Mouse (Mus musculus) liver, embryonic 16.5 days (tissue): ENCODE measurements at regions not wholly inside any gene's neighbourhood (a gene's known extent, or its start where the extent isn't known, plus 50 kb on each side); places are given as distances from the start of the nearest gene placed in this dataset.

Experiments
- ATAC-seq: fragments of 200-750 bp; cut with Nextera tagmentation; 2 replicates; pipeline ENCODE4 v1.8.0; 2017; ENCODE audit warnings: low read depth, mild to moderate bottlenecking, moderate number of reproducible peaks, moderate library complexity
- H3K27ac ChIP-seq: fragments of 300-500 bp; sonication (generic); 2 replicates; pipeline ENCODE4 v1.5.1; 2014; ENCODE audit warnings: mild to moderate bottlenecking, low read length
- H3K27me3 ChIP-seq: fragments of 300-500 bp; sonication (generic); 2 replicates; pipeline ENCODE4 v1.6.1; 2014; ENCODE audit warnings: low read depth, low read length, mixed read lengths; ENCODE audit not compliant: control insufficient read depth, insufficient read depth
- H3K36me3 ChIP-seq: fragments of 300-500 bp; sonication (generic); 2 replicates; pipeline ENCODE4 v1.6.1; 2014; ENCODE audit warnings: mild to moderate bottlenecking; ENCODE audit not compliant: control insufficient read depth, insufficient read depth
- H3K4me1 ChIP-seq: fragments of 300-500 bp; sonication (generic); 2 replicates; pipeline ENCODE4 v1.6.1; 2014; ENCODE audit warnings: low read depth, low read length, mixed read lengths; ENCODE audit not compliant: control insufficient read depth
- H3K4me2 ChIP-seq: fragments of 300-500 bp; sonication (generic); 2 replicates; pipeline ENCODE4 v1.6.1; 2014; ENCODE audit warnings: low read depth, low read length, mixed read lengths
- H3K4me3 ChIP-seq: fragments of 300-500 bp; sonication (generic); 2 replicates; pipeline ENCODE4 v1.5.1; 2014; ENCODE audit warnings: low read depth, mild to moderate bottlenecking, low read length
- H3K9ac ChIP-seq: fragments of 300-500 bp; sonication (generic); 2 replicates; pipeline ENCODE4 v1.6.1; 2014; ENCODE audit warnings: low read depth, low read length
- H3K9me3 ChIP-seq: fragments of 300-500 bp; sonication (generic); replicated peaks from 2 replicates; pipeline ENCODE4 v1.6.1; 2016; ENCODE audit warnings: low read length; ENCODE audit not compliant: control insufficient read depth
- WGBS: fragments of 180-500 bp; shearing (Covaris S2); extraction: QIAGEN DNeasy Blood & Tissue Kit; methylation state at CpG from one replicate; pipeline ENCODE4 v1.1.7; 2014; ENCODE audit not compliant: insufficient replicate concordance; 5-methylcytosine and 5-hydroxymethylcytosine counted together

DNA sequence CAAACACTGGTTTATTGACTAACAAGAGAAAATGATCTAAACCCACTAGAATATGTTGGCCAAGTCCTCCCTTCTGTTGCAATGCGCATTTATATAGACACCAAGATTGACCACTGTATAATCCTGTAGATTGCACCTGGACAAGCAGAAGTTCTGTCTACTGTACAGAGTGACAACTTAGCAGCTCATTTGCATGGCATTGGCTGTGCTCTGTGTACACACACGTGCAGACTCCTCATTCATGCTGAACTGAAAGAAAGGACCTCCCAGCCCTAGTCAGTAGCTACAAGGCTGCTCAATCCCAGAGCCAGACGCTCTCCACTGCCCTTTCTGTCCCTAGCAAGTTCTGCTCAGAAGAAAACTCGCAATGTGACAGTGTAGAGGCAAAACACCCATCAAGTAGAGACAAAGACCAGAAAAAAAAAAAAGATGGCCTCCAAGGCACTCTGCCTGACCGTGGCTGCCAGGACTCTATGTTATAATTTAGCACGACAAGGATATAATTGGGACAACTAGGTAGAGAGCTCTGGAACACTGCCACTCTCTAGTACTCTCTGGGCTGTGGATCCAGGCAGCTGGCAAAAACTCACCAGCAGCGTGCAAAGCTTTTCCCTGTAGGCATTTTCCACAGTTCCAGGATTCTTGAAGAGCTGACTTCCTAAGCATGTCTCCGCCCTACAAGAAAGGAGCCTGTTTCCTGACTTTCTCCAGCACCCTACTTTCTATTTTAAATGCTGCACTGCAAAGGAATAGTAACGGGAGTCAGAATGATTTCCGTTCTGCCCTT, 108.2 kb downstream of the Akap11 start:
- no peak for ATAC-seq
- Histone ChIP-seq H3K4me3 (no peak overlapping the region), H3K36me3 (no peaks in the 10 kb centered on the region), H3K9ac (no peak overlapping the region), H3K27me3 (no peaks in the 10 kb centered on the region), H3K27ac (no peak overlapping the region), H3K9me3 (no peaks in the 10 kb centered on the region), H3K4me2 (no peak overlapping the region), H3K4me1 (no peaks in the 10 kb centered on the region)
- WGBS, result 64% methylated on average over 10 of the region's 10 CpGs

DNA sequence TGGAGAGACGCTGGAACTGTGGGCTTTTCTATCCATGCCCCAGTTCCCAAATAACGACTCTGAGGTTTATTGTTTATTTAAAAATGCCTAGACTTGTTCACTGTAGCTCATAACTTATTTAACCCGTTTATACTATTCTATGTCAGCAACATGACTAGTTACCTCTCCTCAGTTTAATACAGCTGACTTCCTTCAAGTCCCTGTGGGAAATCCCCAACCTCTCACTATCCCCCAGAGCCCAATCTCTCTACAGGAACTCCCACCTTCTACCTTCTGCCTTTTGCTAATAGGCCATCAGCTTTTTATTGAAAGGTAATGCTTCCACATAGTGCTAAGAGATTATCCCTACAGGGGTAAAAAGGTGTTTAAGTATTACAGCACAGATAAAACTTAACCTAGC, 109.5 kb downstream of the Akap11 start:
- Histone ChIP-seq H3K4me1 (no peaks in the 10 kb centered on the region), H3K9ac (no peak overlapping the region), H3K4me2 (no peak overlapping the region), H3K9me3 (no peaks in the 10 kb centered on the region), H3K4me3 (no peak overlapping the region), H3K36me3 (no peaks in the 10 kb centered on the region), H3K27ac (no peak overlapping the region), H3K27me3 (no peaks in the 10 kb centered on the region)
- no peak for ATAC-seq
- 63% methylated on average over 3 of the region's 3 CpGs for WGBS

DNA sequence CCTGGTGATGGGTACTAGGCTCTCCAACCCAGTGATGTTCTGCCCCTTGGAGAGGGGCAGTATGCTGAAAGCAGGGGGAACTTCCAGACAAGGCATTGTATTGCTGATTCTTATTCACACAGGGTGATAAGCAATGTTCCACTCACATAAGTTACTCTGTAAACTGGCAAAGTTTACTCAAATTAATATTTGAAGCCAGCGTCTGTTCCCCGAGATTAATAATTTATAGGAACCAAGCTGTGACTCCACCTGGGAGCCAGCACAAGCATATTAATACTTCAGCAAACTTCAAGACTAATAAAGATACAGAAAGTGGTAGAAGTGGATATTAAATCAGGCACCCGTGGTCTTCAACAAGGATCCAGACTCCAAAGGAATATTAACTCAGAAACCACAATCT, 114.0 kb downstream of the Akap11 start:
- H3K4me3 ChIP-seq, result no peak overlapping the region

GRCm38 (mm10) chr14:78420966-78421365, 113.1 kb upstream of the Tnfsf11 start:
- Histone ChIP-seq H3K27me3 (no peaks in the 10 kb centered on the region), H3K27ac (no peak overlapping the region), H3K36me3 (no peaks in the 10 kb centered on the region), H3K9me3 (no peaks in the 10 kb centered on the region), H3K9ac (no peak overlapping the region), H3K4me3 (no peak overlapping the region), H3K4me1 (no peaks in the 10 kb centered on the region), H3K4me2 (no peak overlapping the region)
- WGBS, result 54% methylated on average over 2 of the region's 2 CpGs
- no peak for ATAC-seq

More for the DNA sequence above, 114.0 kb downstream of the Akap11 start:
- Histone ChIP-seq H3K36me3 (no peaks in the 10 kb centered on the region), H3K9ac (no peak overlapping the region), H3K27ac (no peak overlapping the region), H3K27me3 (no peaks in the 10 kb centered on the region), H3K4me2 (no peak overlapping the region), H3K4me1 (no peaks in the 10 kb centered on the region), H3K9me3 (no peaks in the 10 kb centered on the region)
- WGBS, result 56% methylated on average over 3 of the region's 3 CpGs
- no peak for ATAC-seq

DNA sequence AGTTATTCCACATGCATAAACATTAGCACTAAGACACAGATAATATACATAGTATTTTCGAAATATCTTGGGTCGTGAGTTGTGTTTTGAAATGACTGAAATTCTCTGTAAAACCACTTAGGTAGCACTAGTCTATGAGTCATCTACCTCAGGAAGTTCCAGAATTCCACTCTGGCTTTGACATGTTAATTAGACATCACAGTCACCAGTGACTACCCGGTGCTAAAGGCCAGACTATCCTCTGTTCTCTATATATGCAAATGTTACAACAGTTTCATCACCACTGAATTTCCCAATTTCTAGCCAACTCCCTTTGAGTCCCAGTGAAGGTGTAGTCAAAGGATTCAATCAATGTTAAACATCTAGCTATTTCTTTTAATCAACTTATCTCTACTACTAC, 112.3 kb upstream of the Tnfsf11 start:
- H3K4me1 ChIP-seq, result no peaks in the 10 kb centered on the region
- H3K4me3 ChIP-seq, result no peak overlapping the region
- H3K36me3 ChIP-seq, result no peaks in the 10 kb centered on the region
- H3K27me3 ChIP-seq, result no peaks in the 10 kb centered on the region
- no peak for ATAC-seq
- H3K9ac ChIP-seq, result no peak overlapping the region
- H3K9me3 ChIP-seq, result no peaks in the 10 kb centered on the region
- H3K4me2 ChIP-seq, result no peak overlapping the region
- no peak overlapping the region for H3K27ac ChIP-seq
- WGBS, result 50% methylated on average over 3 of the region's 3 CpGs

DNA sequence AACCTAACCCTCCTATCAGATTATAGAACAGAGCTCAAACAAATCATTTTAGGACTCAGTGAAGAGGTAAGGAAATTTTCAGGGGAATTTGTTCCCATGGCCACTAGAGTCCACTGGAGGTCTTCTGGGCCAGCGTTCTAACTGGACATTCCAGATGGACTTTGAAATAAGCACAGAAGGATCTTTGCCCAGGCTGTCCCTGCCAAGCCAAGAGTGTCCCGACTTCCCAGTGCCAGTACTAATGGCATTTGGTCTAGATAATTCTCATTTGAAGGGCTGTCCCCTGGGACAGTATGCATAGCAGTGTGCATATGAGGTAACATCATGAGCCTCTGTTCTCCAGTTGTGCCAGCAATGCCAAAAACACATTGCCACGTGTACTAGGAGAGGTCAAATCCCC, 97.7 kb upstream of the Tnfsf11 start:
- Histone ChIP-seq H3K36me3 (no peaks in the 10 kb centered on the region), H3K9ac (no peak overlapping the region), H3K4me2 (no peak overlapping the region), H3K9me3 (no peaks in the 10 kb centered on the region), H3K4me1 (no peaks in the 10 kb centered on the region), H3K4me3 (no peak overlapping the region), H3K27me3 (no peaks in the 10 kb centered on the region), H3K27ac (no peak overlapping the region)
- WGBS, result 39% methylated on average over 3 of the region's 3 CpGs
- ATAC-seq, result no peak

DNA sequence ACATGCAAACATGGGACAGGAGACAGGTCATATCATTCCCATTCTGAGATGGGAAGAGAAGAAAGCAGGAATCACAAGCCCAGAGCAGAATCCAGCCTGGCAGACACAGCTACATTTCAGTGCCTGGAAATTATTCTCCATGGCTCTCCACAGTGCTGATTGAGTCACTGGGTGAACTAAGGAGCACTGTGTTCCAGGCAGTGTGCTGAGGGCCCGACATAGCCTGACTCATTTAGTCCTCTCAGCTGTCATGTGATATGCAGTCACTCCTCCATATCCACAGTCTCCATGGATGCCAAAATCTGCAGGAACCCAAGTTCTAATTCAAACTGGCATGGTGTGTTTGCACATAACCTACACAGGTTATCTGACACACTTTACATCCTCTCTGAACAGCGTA, 90.1 kb upstream of the Tnfsf11 start:
- no peak for ATAC-seq
- Histone ChIP-seq H3K36me3 (no peaks in the 10 kb centered on the region), H3K4me1 (no peaks in the 10 kb centered on the region), H3K27ac (no peak overlapping the region), H3K9ac (no peak overlapping the region), H3K27me3 (no peaks in the 10 kb centered on the region), H3K4me2 (no peak overlapping the region), H3K4me3 (no peak overlapping the region), H3K9me3 (no peaks in the 10 kb centered on the region)
- WGBS, result 58% methylated on average over 2 of the region's 2 CpGs

GRCm38 (mm10) chr14:78395631-78396030, 87.8 kb upstream of the Tnfsf11 start:
- no peak overlapping the region for H3K4me3 ChIP-seq
- H3K36me3 ChIP-seq, result no peaks in the 10 kb centered on the region
- no peak overlapping the region for H3K4me2 ChIP-seq
- no peaks in the 10 kb centered on the region for H3K4me1 ChIP-seq
- no peaks in the 10 kb centered on the region for H3K9me3 ChIP-seq
- no peak for ATAC-seq
- H3K9ac ChIP-seq, result no peak overlapping the region
- no peak overlapping the region for H3K27ac ChIP-seq
- H3K27me3 ChIP-seq, result no peaks in the 10 kb centered on the region
- WGBS, result 77% methylated on average over 6 of the region's 6 CpGs

GRCm38 (mm10) chr14:78387011-78387410, 79.2 kb upstream of the Tnfsf11 start:
- Histone ChIP-seq H3K9ac (no peak overlapping the region), H3K36me3 (no peaks in the 10 kb centered on the region), H3K27me3 (no peaks in the 10 kb centered on the region), H3K27ac (no peak overlapping the region), H3K9me3 (no peaks in the 10 kb centered on the region), H3K4me2 (no peak overlapping the region), H3K4me1 (no peaks in the 10 kb centered on the region), H3K4me3 (no peak overlapping the region)
- 42% methylated on average over 5 of the region's 5 CpGs for WGBS
- no peak for ATAC-seq
